26 mouse cellular contexts compared by ENCODE assay signal in genomic region chr11:75972188-75972587, GRCm38 (mm10). TPM values are rescaled to one million over a fixed set of nuclear protein-coding genes. Genes with fewer than 3 reads are reported as not detected.
"Had no signal": no experiment of that assay in that cellular context is flagged by ENCODE, and none has a peak within 500 bp of the region (broad histone marks: within the 10 kb centered on the region; RNA-seq: fewer than 3 reads in every experiment).

No protein-coding gene starts in this region.

- H3K36me3 ChIP-seq: heart, embryonic 13.5 days; heart, embryonic 15.5 days; hindbrain, embryonic 13.5 days; hindbrain, embryonic 15.5 days; kidney, embryonic 15.5 days; limb, embryonic 13.5 days; limb, embryonic 15.5 days; liver, embryonic 12.5 days had no signal

- DNase-seq: gastrocnemius, postnatal 14 days; gastrocnemius, postnatal 36 days; heart, adult 11 months; heart, adult 2 months; heart, postnatal 14 days; heart, postnatal 36 days; kidney, adult 11 months; kidney, adult 2 months; kidney, adult 9 months; kidney, postnatal 14 days; kidney, postnatal 36 days; layer of hippocampus, postnatal 36 days; left cerebral cortex, postnatal 4 days had no signal

- H3K27ac ChIP-seq: heart, adult 2 months; heart, embryonic 13.5 days; heart, embryonic 15.5 days; hindbrain, embryonic 13.5 days; hindbrain, embryonic 15.5 days; hindbrain, postnatal 0 days; kidney, embryonic 15.5 days; kidney, postnatal 0 days; limb, embryonic 13.5 days; limb, embryonic 15.5 days; liver, embryonic 12.5 days had no signal

- H3K27me3 ChIP-seq: hindbrain, embryonic 15.5 days had no signal

- H3K4me2 ChIP-seq: heart, embryonic 11.5 days; heart, embryonic 13.5 days; heart, embryonic 15.5 days; hindbrain, embryonic 13.5 days; hindbrain, embryonic 15.5 days; kidney, embryonic 15.5 days; limb, embryonic 13.5 days; limb, embryonic 15.5 days; liver, embryonic 12.5 days had no signal

- H3K9me3 ChIP-seq: heart, embryonic 15.5 days; hindbrain, embryonic 13.5 days; hindbrain, embryonic 15.5 days; kidney, embryonic 15.5 days; limb, embryonic 15.5 days; liver, embryonic 12.5 days had no signal

- H3K9ac ChIP-seq: heart, embryonic 13.5 days; heart, embryonic 15.5 days; hindbrain, embryonic 13.5 days; hindbrain, embryonic 15.5 days; kidney, embryonic 15.5 days; limb, embryonic 13.5 days; limb, embryonic 15.5 days; liver, embryonic 12.5 days had no signal

- ATAC-seq: hindbrain, postnatal 0 days; intestine, embryonic 16.5 days; liver, embryonic 12.5 days had no signal

- H3K4me3 ChIP-seq: heart, adult 2 months; heart, embryonic 13.5 days; heart, embryonic 15.5 days; hindbrain, embryonic 13.5 days; hindbrain, embryonic 15.5 days; kidney, embryonic 15.5 days; limb, embryonic 13.5 days; limb, embryonic 15.5 days; liver, embryonic 12.5 days had no signal

RNA-seq across cellular contexts. Expression of gene 1700016K19Rik, which starts 27.5 kb away (rescaled TPM):
- polyA plus RNA-seq: heart, embryonic 11.5 days; heart, embryonic 13.5 days; heart, postnatal 0 days; liver, embryonic 12.5 days had no signal
